Mouse (Mus musculus) limb, embryonic 15.5 days (tissue): ENCODE results near the gene Stpg4. TPM values are rescaled to one million over a fixed set of nuclear protein-coding genes. Genes with fewer than 3 reads are reported as not detected.

Experiments
- ATAC-seq: fragments of 200-750 bp; cut with Nextera tagmentation; 2 replicates; pipeline ENCODE4 v1.8.0; 2017; ENCODE audit warnings: low read depth, moderate TSS enrichment; ENCODE audit not compliant: insufficient number of reproducible peaks, low FRiP score, low TSS enrichment
- H3K27ac ChIP-seq: fragments of 300-500 bp; sonication (generic); 2 replicates; pipeline ENCODE4 v1.5.1; 2015; ENCODE audit warnings: moderate library complexity, mild to moderate bottlenecking, inconsistent platforms
- H3K27me3 ChIP-seq: fragments of 300-500 bp; sonication (generic); 2 replicates; pipeline ENCODE4 v1.6.1; 2015; ENCODE audit warnings: inconsistent platforms
- H3K36me3 ChIP-seq: fragments of 300-500 bp; sonication (generic); 2 replicates; pipeline ENCODE4 v1.6.1; 2015; ENCODE audit warnings: inconsistent platforms
- H3K4me1 ChIP-seq: fragments of 300-500 bp; sonication (generic); 2 replicates; pipeline ENCODE4 v1.6.1; 2015; ENCODE audit warnings: inconsistent platforms
- H3K4me2 ChIP-seq: fragments of 300-500 bp; sonication (generic); 2 replicates; pipeline ENCODE4 v1.6.1; 2015; ENCODE audit warnings: mild to moderate bottlenecking, inconsistent platforms
- H3K4me3 ChIP-seq: fragments of 300-500 bp; sonication (generic); 2 replicates; pipeline ENCODE4 v1.5.1; 2015; ENCODE audit warnings: mild to moderate bottlenecking, inconsistent platforms
- H3K9ac ChIP-seq: fragments of 300-500 bp; sonication (generic); 2 replicates; pipeline ENCODE4 v1.6.1; 2015; ENCODE audit warnings: inconsistent platforms
- H3K9me3 ChIP-seq: fragments of 300-500 bp; sonication (generic); 2 replicates; pipeline ENCODE4 v1.6.1; 2016; ENCODE audit warnings: inconsistent platforms
- WGBS: fragments of 180-500 bp; shearing (Covaris S2); methylation state at CpG from one replicate; pipeline ENCODE4 v1.1.7; 2015; 5-methylcytosine and 5-hydroxymethylcytosine counted together
- polyA plus RNA-seq: library from polyadenylated mRNA; unstranded; fragments of >200 nt; fragmentation: Nextera tagmentation; extraction: Ambion mirVana; gene quantifications from 2 replicates; pipeline ENCODE4 v1.2.1, GENCODE M21; 2015

Stpg4 gene
- polyA plus RNA-seq, 1 experiment from 2014 or later = not detected

GRCm38 (mm10) chr17:87445917-87446766 lies 18.6 kb upstream of the Stpg4 start:
- Histone ChIP-seq H3K9me3 (no peaks in the 10 kb centered on the region), H3K27ac (peak overlapping the region; percentile 97), H3K27me3 (no peaks in the 10 kb centered on the region), H3K9ac (peak overlapping the region; percentile 92), H3K4me2 (peak overlapping the region; percentile 62), H3K4me1 (peaks cover 24% of the 10 kb centered on the region), H3K36me3 (0 out of 2 replicates have a peak, but pooled peaks cover 4% of the 10 kb centered on the region), H3K4me3 (peak overlapping the region; percentile 90)
- WGBS = 1% methylated on average over 50 of the region's 86 CpGs
- ATAC-seq = peak; percentile 68

- Histone ChIP-seq H3K27me3 (no peaks in the 10 kb centered on the region), H3K9me3 (no peaks in the 10 kb centered on the region), H3K4me3 (peak overlapping the region; percentile 90), H3K27ac (peak overlapping the region; percentile 97), H3K36me3 (0 out of 2 replicates have a peak, but pooled peaks cover 4% of the 10 kb centered on the region), H3K4me1 (peaks cover 24% of the 10 kb centered on the region), H3K9ac (peak overlapping the region; percentile 92), H3K4me2 (peak overlapping the region; percentile 62)
- ATAC-seq = no peak
- WGBS = under 1% methylated on average over 13 of the region's 13 CpGs
Measured at GRCm38 (mm10) chr17:87445337-87445916, 17.9 kb upstream of the Stpg4 start.

- peak overlapping the region; percentile 24 for H3K4me3 ChIP-seq
- no peaks in the 10 kb centered on the region for H3K27me3 ChIP-seq
- ATAC-seq = no peak
- peak overlapping the region; percentile 33 for H3K4me2 ChIP-seq
- H3K4me1 ChIP-seq = peaks cover 24% of the 10 kb centered on the region
- H3K27ac ChIP-seq = no peak overlapping the region
- WGBS = 46% methylated on average over 4 of the region's 4 CpGs
- H3K9ac ChIP-seq = no peak overlapping the region
- H3K36me3 ChIP-seq = peaks cover 7% of the 10 kb centered on the region; the same call in 1 of the 2 replicates
- no peaks in the 10 kb centered on the region for H3K9me3 ChIP-seq
Measured at GRCm38 (mm10) chr17:87444763-87445162, 17.2 kb upstream of the Stpg4 start.

GRCm38 (mm10) chr17:87441537-87441936 lies 14.0 kb upstream of the Stpg4 start:
- no peak overlapping the region for H3K9ac ChIP-seq
- no peak overlapping the region for H3K4me3 ChIP-seq
- H3K9me3 ChIP-seq = no peaks in the 10 kb centered on the region
- H3K4me1 ChIP-seq = peaks cover 21% of the 10 kb centered on the region
- 61% methylated on average over 2 of the region's 2 CpGs for WGBS
- H3K27ac ChIP-seq = no peak overlapping the region
- no peak for ATAC-seq
- no peaks in the 10 kb centered on the region for H3K27me3 ChIP-seq
- no peak overlapping the region for H3K4me2 ChIP-seq
- peaks cover 7% of the 10 kb centered on the region; the same call in 1 of the 2 replicates for H3K36me3 ChIP-seq

GRCm38 (mm10) chr17:87439441-87439840 lies 11.9 kb upstream of the Stpg4 start:
- Histone ChIP-seq H3K9me3 (no peaks in the 10 kb centered on the region), H3K4me3 (no peak overlapping the region), H3K36me3 (peaks cover 22% of the 10 kb centered on the region), H3K9ac (no peak overlapping the region), H3K4me2 (no peak overlapping the region), H3K27ac (no peak overlapping the region), H3K4me1 (peaks cover 17% of the 10 kb centered on the region), H3K27me3 (no peaks in the 10 kb centered on the region)
- ATAC-seq = no peak
- WGBS = 85% methylated on average over 2 of the region's 2 CpGs

- H3K27ac ChIP-seq = no peak overlapping the region
- no peaks in the 10 kb centered on the region for H3K9me3 ChIP-seq
- ATAC-seq = no peak
- peaks cover 54% of the 10 kb centered on the region for H3K36me3 ChIP-seq
- H3K4me3 ChIP-seq = no peak overlapping the region
- no peak overlapping the region for H3K4me2 ChIP-seq
- H3K9ac ChIP-seq = no peak overlapping the region
- H3K4me1 ChIP-seq = no peaks in the 10 kb centered on the region
- H3K27me3 ChIP-seq = no peaks in the 10 kb centered on the region
- WGBS = 92% methylated on average over 3 of the region's 3 CpGs
Measured at GRCm38 (mm10) chr17:87433929-87434328, 6.4 kb upstream of the Stpg4 start.

- Histone ChIP-seq H3K4me1 (no peaks in the 10 kb centered on the region), H3K9ac (no peak overlapping the region), H3K4me3 (no peak overlapping the region), H3K27ac (no peak overlapping the region), H3K36me3 (peaks cover 57% of the 10 kb centered on the region), H3K4me2 (no peak overlapping the region), H3K9me3 (no peaks in the 10 kb centered on the region), H3K27me3 (no peaks in the 10 kb centered on the region)
- ATAC-seq = no peak
- WGBS = 95% methylated on average over 5 of the region's 5 CpGs
Measured at GRCm38 (mm10) chr17:87432743-87433142, 5.2 kb upstream of the Stpg4 start.

GRCm38 (mm10) chr17:87432314-87432713 lies 4.8 kb upstream of the Stpg4 start:
- Histone ChIP-seq H3K27me3 (no peaks in the 10 kb centered on the region), H3K9me3 (no peaks in the 10 kb centered on the region), H3K36me3 (peaks cover 57% of the 10 kb centered on the region), H3K4me2 (no peak overlapping the region), H3K4me1 (peaks cover 3% of the 10 kb centered on the region; the same call in 1 of the 2 replicates), H3K27ac (no peak overlapping the region), H3K9ac (no peak overlapping the region), H3K4me3 (no peak overlapping the region)
- no peak for ATAC-seq

- H3K36me3 ChIP-seq = peaks cover 43% of the 10 kb centered on the region
- no peaks in the 10 kb centered on the region for H3K9me3 ChIP-seq
- no peak overlapping the region for H3K27ac ChIP-seq
- no peak overlapping the region for H3K9ac ChIP-seq
- WGBS = 60% methylated on average over 3 of the region's 3 CpGs
- H3K4me1 ChIP-seq = peaks cover 4% of the 10 kb centered on the region; the same call in 1 of the 2 replicates
- no peak for ATAC-seq
- H3K27me3 ChIP-seq = no peaks in the 10 kb centered on the region
- H3K4me2 ChIP-seq = no peak overlapping the region
- H3K4me3 ChIP-seq = no peak overlapping the region
Measured at GRCm38 (mm10) chr17:87429431-87429830, 1.9 kb upstream of the Stpg4 start.

GRCm38 (mm10) chr17:87418082-87418481 lies 9.5 kb downstream of the Stpg4 start:
- Histone ChIP-seq H3K9ac (no peak overlapping the region), H3K36me3 (no peaks in the 10 kb centered on the region), H3K27ac (no peak overlapping the region), H3K4me2 (no peak overlapping the region), H3K4me1 (no peaks in the 10 kb centered on the region), H3K9me3 (no peaks in the 10 kb centered on the region), H3K4me3 (no peak overlapping the region), H3K27me3 (no peaks in the 10 kb centered on the region)
- no peak for ATAC-seq
- 71% methylated on average over 7 of the region's 7 CpGs for WGBS

- no peak for ATAC-seq
- no peak overlapping the region for H3K4me2 ChIP-seq
- WGBS = 82% methylated on average over 4 of the region's 4 CpGs
- no peaks in the 10 kb centered on the region for H3K36me3 ChIP-seq
- no peak overlapping the region for H3K9ac ChIP-seq
- no peak overlapping the region for H3K27ac ChIP-seq
- H3K9me3 ChIP-seq = no peaks in the 10 kb centered on the region
- no peaks in the 10 kb centered on the region for H3K4me1 ChIP-seq
- no peak overlapping the region for H3K4me3 ChIP-seq
- H3K27me3 ChIP-seq = no peaks in the 10 kb centered on the region
Measured at GRCm38 (mm10) chr17:87406646-87407045, 20.9 kb downstream of the Stpg4 start.

GRCm38 (mm10) chr17:87405576-87405975 lies 22.0 kb downstream of the Stpg4 start:
- 41% methylated on average over 11 of the region's 11 CpGs for WGBS

More at GRCm38 (mm10) chr17:87405576-87405975, 22.0 kb downstream of the Stpg4 start:
- no peaks in the 10 kb centered on the region for H3K4me1 ChIP-seq
- H3K27ac ChIP-seq = no peak overlapping the region
- H3K27me3 ChIP-seq = no peaks in the 10 kb centered on the region
- no peak for ATAC-seq
- H3K9ac ChIP-seq = no peak overlapping the region
- H3K9me3 ChIP-seq = no peaks in the 10 kb centered on the region
- no peak overlapping the region for H3K4me2 ChIP-seq
- H3K36me3 ChIP-seq = no peaks in the 10 kb centered on the region
- no peak overlapping the region for H3K4me3 ChIP-seq
